Mouse (Mus musculus) embryo, embryonic 10 days (tissue): ENCODE results near the gene Lrp6.

Source experiments
- DNase-seq: peaks from one replicate; pipeline ENCODE4 v3.0.0-alpha.2; 2015; ENCODE audit warnings: low spot score

Lrp6 gene

GRCm38 (mm10) chr6:134531950-134532349 is 34.8 kb downstream of the Lrp6 start:
- DNase-seq = no peak

- no peak for DNase-seq
These were observed 37.4 kb downstream of the Lrp6 start for GRCm38 (mm10) chr6:134529340-134529739.

- DNase-seq = no peak
These were observed 38.4 kb downstream of the Lrp6 start for GRCm38 (mm10) chr6:134528396-134528795.

- DNase-seq = no peak
These were observed 39.1 kb downstream of the Lrp6 start for GRCm38 (mm10) chr6:134527596-134528128.

- no peak for DNase-seq
These were observed 39.8 kb downstream of the Lrp6 start for GRCm38 (mm10) chr6:134526821-134527595.

GRCm38 (mm10) chr6:134526275-134526674 is 40.5 kb downstream of the Lrp6 start:
- DNase-seq = no peak

- no peak for DNase-seq
These were observed 45.4 kb downstream of the Lrp6 start for GRCm38 (mm10) chr6:134521411-134521810.

- DNase-seq = no peak
These were observed 45.9 kb downstream of the Lrp6 start for GRCm38 (mm10) chr6:134520821-134521220.

GRCm38 (mm10) chr6:134518450-134518849 is 48.3 kb downstream of the Lrp6 start:
- no peak for DNase-seq

GRCm38 (mm10) chr6:134517141-134517540 is 49.6 kb downstream of the Lrp6 start:
- no peak for DNase-seq

GRCm38 (mm10) chr6:134515416-134515815 is 51.3 kb downstream of the Lrp6 start:
- no peak for DNase-seq

GRCm38 (mm10) chr6:134513896-134514510 is 52.8 kb downstream of the Lrp6 start:
- DNase-seq = no peak

- DNase-seq = no peak
These were observed 53.8 kb downstream of the Lrp6 start for GRCm38 (mm10) chr6:134513011-134513410.

GRCm38 (mm10) chr6:134512478-134512877 is 54.3 kb downstream of the Lrp6 start:
- DNase-seq = no peak

- DNase-seq = no peak
These were observed 55.6 kb downstream of the Lrp6 start for GRCm38 (mm10) chr6:134511118-134511517.

GRCm38 (mm10) chr6:134510280-134510679 is 56.5 kb downstream of the Lrp6 start:
- DNase-seq = no peak

- DNase-seq = peak; percentile 69
These were observed 57.0 kb downstream of the Lrp6 start for GRCm38 (mm10) chr6:134509731-134510226.

GRCm38 (mm10) chr6:134504866-134505265 is 61.9 kb downstream of the Lrp6 start:
- DNase-seq = peak; percentile 68

GRCm38 (mm10) chr6:134502335-134502734 is 64.4 kb downstream of the Lrp6 start:
- DNase-seq = no peak

- no peak for DNase-seq
These were observed 66.2 kb downstream of the Lrp6 start for GRCm38 (mm10) chr6:134500381-134501162.

- no peak for DNase-seq
These were observed 67.7 kb downstream of the Lrp6 start for GRCm38 (mm10) chr6:134499089-134499488.

GRCm38 (mm10) chr6:134498518-134498917 is 68.2 kb downstream of the Lrp6 start:
- no peak for DNase-seq
